Mouse (Mus musculus) bone marrow, adult 2 months (tissue): ENCODE measurements at regions not wholly inside any gene's neighbourhood (a gene's known extent, or its start where the extent isn't known, plus 50 kb on each side); places are given as distances from the start of the nearest gene placed in this dataset.

Source experiments
- CTCF ChIP-seq: fragments of 200-500 bp; IDR thresholded peaks from 2 replicates; pipeline ENCODE4 v1.5.1; 2011; ENCODE audit warnings: low read length, control low read depth; ENCODE audit not compliant: control insufficient read depth, insufficient read depth
- POLR2A ChIP-seq: fragments of 200-500 bp; IDR thresholded peaks from 2 replicates; pipeline ENCODE4 v1.6.1; 2011; ENCODE audit warnings: low read depth, mild to moderate bottlenecking, control low read depth, low read length, borderline replicate concordance; ENCODE audit not compliant: control insufficient read depth

DNA sequence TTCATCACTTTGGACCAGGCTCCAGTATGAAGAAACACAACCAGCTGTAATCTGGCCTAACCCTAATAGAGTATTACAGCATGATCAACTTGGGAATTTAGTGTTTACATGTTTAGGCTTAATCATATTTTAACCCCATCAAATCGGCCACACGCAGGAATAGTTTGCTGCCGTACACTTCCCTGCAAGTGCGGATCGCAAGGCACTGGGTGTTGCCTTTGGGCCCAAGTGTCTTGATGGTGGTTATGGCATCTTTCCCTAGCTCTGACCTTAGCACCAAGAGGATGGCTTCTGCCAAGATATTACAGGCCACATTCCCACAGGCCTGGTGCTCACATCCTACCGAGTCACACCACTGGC, 291.9 kb downstream of the Tgfb2 start:
- no peak for TF ChIP-seq CTCF
- TF ChIP-seq POLR2A, result no peak
